Mouse (Mus musculus): ENCODE measurements at regions not wholly inside any gene's neighbourhood (a gene's known extent, or its start where the extent isn't known, plus 50 kb on each side); places are given as distances from the start of the nearest gene placed in this dataset.

- DNase-seq (ENCODE audit: low read depth in 2 of 2, low spot score in 2 of 2): no peak
Measured at GRCm38 (mm10) chr2:178710001-178710400, 279.7 kb downstream of the Cdh26 start.

GRCm38 (mm10) chr2:178711587-178712080 lies 281.3 kb downstream of the Cdh26 start:
- no peak for DNase-seq (ENCODE audit: low read depth in 2 of 2, low spot score in 2 of 2)

GRCm38 (mm10) chr2:178712391-178712892 lies 282.1 kb downstream of the Cdh26 start:
- DNase-seq (ENCODE audit: low read depth in 2 of 2, low spot score in 2 of 2): no peak

GRCm38 (mm10) chr2:178715500-178716245 lies 285.3 kb downstream of the Cdh26 start:
- DNase-seq (ENCODE audit: low read depth in 2 of 2, low spot score in 2 of 2): no peak

- DNase-seq (ENCODE audit: low read depth in 2 of 2, low spot score in 2 of 2): no peak
Measured at GRCm38 (mm10) chr2:178718048-178718447, 287.7 kb downstream of the Cdh26 start.

GRCm38 (mm10) chr2:178723455-178723854 lies 293.1 kb downstream of the Cdh26 start:
- DNase-seq (ENCODE audit: low read depth in 2 of 2, low spot score in 2 of 2): no peak

- no peak for DNase-seq (ENCODE audit: low read depth in 2 of 2, low spot score in 2 of 2)
Measured at GRCm38 (mm10) chr2:178724228-178724627, 293.9 kb downstream of the Cdh26 start.

GRCm38 (mm10) chr2:178727930-178728793 lies 297.8 kb downstream of the Cdh26 start:
- DNase-seq (ENCODE audit: low read depth in 2 of 2, low spot score in 2 of 2): peak in 1 of 2 experiments; percentile 16

GRCm38 (mm10) chr2:178728794-178729120 lies 298.4 kb downstream of the Cdh26 start:
- DNase-seq (ENCODE audit: low read depth in 2 of 2, low spot score in 2 of 2): no peak

- DNase-seq (ENCODE audit: low read depth in 2 of 2, low spot score in 2 of 2): no peak
Measured at GRCm38 (mm10) chr2:178735099-178735498, 304.8 kb downstream of the Cdh26 start.

GRCm38 (mm10) chr2:178744617-178745016 lies 314.3 kb downstream of the Cdh26 start:
- no peak for DNase-seq (ENCODE audit: low read depth in 2 of 2, low spot score in 2 of 2)

GRCm38 (mm10) chr2:178745296-178746015 lies 315.1 kb downstream of the Cdh26 start:
- DNase-seq (ENCODE audit: low read depth in 2 of 2, low spot score in 2 of 2): no peak

- no peak for DNase-seq (ENCODE audit: low read depth in 2 of 2, low spot score in 2 of 2)
Measured at GRCm38 (mm10) chr2:178751247-178751646, 320.9 kb downstream of the Cdh26 start.

- DNase-seq (ENCODE audit: low read depth in 2 of 2, low spot score in 2 of 2): no peak
Measured at GRCm38 (mm10) chr2:178758366-178758765, 328.0 kb downstream of the Cdh26 start.

- DNase-seq (ENCODE audit: low read depth in 2 of 2, low spot score in 2 of 2): no peak
Measured at GRCm38 (mm10) chr2:178768526-178768925, 338.2 kb downstream of the Cdh26 start.

GRCm38 (mm10) chr2:178769001-178769400 lies 338.7 kb downstream of the Cdh26 start:
- no peak for DNase-seq (ENCODE audit: low read depth in 2 of 2, low spot score in 2 of 2)

- no peak for DNase-seq (ENCODE audit: low read depth in 2 of 2, low spot score in 2 of 2)
Measured at GRCm38 (mm10) chr2:178771435-178771834, 341.1 kb downstream of the Cdh26 start.

GRCm38 (mm10) chr2:178771881-178772280 lies 341.6 kb downstream of the Cdh26 start:
- DNase-seq (ENCODE audit: low read depth in 2 of 2, low spot score in 2 of 2): no peak

GRCm38 (mm10) chr2:178784822-178785589 lies 354.7 kb downstream of the Cdh26 start:
- DNase-seq (ENCODE audit: low read depth in 2 of 2, low spot score in 2 of 2): no peak

- DNase-seq (ENCODE audit: low read depth in 2 of 2, low spot score in 2 of 2): no peak
Measured at GRCm38 (mm10) chr2:178785843-178786242, 355.5 kb downstream of the Cdh26 start.

GRCm38 (mm10) chr2:178795841-178796240 lies 365.5 kb downstream of the Cdh26 start:
- DNase-seq (ENCODE audit: low read depth in 2 of 2, low spot score in 2 of 2): no peak
